Mouse (Mus musculus) kidney, postnatal 36 days (tissue): Measurements from ENCODE around the gene Armc2.
"Not testable (repeated sequence)": the region's sequence is repeated elsewhere in the genome, so short reads cannot be mapped to it uniquely, and the experiment has no call there.

Experiments
- DNase-seq, 2 experiments: peaks; one replicate each; pipeline ENCODE4 v3.0.0; 2021 to 2022; ENCODE audit warnings: mixed read lengths in 2 of 2

Gene Armc2

DNA sequence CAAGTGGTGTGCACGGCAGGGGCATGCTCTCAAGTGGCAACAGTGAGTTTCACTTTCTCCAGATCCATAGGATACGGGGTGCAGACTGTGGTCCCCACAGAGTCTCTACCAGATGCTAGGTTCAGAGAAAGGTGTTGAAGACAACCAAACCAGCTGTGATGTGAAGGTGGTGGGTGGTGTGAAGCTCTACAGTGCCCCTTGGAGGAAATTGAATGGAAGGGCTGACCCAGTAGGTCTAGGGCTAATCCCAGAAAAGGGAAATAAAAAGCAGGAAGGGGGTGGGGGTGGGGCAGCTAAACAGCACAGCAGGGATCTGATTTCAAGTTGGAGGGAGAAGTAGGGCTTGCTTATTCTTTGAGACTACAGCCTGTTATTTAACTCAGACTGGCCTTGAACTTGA, 58.4 kb downstream of the Armc2 start:
- peak in 1 of 2 experiments; percentile 40 for DNase-seq

DNA sequence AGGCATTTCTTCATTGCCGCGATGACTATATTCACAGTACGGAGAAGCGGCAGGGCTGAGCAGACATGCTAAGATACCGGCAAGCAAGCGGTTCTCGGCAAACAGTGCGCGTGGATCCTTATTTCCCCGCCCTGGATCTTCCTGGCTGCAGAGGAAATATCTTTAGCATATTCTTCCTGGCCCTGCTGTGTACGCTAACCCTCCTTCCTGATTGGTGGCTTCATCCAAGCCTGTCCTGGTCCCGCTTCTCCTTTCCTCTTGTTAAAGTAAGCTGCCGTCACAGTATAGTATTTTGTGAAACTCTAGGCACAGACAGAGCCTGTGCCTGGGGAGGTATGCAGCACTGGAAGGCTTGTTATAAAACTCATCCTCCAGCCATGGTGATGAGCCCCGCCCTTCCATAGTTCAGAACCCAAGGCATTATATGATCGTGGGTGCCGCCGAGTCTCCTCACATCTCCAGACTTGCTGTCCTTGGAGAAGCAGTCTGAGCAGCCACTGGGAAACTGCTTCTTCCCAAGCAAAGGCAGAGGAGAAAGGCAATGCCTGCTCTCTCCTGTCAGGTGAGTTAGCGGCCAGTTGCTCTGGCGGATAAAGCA, 59.5 kb downstream of the Armc2 start:
- DNase-seq = no peak

DNA sequence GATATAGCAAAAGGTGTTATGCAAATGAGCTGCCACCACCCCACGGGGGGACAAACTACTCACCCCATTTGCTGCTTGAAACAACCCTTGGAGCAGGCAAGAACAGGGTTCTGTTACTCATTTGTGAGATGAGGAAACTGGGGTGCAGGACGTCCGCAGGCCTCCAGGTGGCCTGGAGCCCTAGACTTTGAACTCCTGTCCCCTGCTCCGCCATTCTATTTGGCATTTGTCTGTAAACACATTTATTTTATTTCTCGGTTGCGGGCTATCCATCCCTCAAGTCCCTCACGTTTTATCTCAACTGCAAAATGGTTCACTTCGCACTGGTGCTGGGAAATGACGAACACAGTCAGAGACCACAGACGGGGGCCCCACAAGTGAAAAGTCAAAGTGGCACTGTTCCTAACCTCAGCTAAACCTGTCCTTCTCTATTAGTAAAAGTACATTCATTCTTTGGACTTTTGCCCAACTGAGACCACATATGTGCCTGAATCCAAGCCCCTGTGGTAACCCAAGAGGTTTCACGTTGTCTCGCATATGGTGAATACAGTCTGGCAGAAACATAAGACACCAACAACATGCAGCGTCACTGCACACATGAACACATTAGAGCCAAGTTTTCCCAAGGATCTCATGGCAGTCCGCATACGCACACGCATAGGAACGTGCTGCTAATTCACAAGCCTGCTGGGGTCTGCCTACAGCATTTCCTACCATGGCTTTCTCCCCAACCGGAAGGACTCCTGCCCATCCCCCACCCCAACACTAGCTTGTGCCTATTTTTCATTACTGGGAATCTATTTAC, 60.6 kb downstream of the Armc2 start:
- DNase-seq = peak; percentile 39 to 44

DNA sequence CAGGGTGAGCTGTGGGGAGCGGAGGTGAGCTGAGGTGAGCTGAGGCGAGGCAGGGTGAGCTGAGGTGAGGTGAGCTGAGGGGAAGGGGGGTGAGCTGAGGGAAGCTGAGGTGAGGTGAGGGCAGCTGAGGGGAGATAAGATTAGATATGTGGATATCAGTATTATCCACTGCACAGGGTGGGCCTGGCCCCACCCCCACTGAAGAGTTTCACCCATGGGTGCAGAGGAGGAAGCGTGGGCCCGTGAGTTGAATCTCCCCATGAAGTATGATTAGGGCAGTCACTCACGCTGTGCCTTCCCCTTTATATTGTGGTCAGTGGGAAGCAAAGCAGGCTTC, 64.7 kb downstream of the Armc2 start:
- DNase-seq = no peak

DNA sequence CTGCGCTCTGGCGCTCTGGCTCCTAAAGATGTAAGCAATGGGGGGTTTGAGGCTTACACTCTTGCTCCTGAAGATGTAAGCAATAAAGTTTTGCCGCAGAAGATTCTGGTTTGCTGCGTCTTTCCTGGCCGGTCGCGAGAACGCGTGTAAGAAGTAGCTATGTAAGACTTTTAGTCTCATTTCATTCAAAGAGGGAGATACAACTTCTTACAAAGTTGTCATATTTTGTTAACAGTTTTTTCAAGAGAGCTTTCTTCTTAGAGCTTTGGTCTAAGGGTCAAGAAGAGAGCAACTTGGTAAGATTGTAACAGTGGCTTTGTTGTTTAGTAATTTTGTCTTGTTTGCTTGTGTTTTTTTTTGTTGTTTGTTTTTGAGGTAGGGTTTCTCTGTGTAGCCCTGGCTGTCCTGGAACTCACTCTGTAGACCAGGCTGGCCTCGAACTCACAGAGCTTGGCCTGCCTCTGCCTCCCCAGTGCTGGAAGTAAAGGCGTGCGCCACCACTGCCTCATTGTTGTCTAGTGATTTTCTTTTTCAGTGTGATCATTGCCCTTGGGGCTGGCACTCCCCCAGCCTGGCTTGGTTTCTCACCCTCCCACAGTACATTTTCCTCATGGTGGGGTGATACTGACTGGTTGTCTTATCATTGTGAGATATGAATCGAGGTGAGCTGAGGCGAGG, 65.3 kb downstream of the Armc2 start:
- DNase-seq = no peak

DNA sequence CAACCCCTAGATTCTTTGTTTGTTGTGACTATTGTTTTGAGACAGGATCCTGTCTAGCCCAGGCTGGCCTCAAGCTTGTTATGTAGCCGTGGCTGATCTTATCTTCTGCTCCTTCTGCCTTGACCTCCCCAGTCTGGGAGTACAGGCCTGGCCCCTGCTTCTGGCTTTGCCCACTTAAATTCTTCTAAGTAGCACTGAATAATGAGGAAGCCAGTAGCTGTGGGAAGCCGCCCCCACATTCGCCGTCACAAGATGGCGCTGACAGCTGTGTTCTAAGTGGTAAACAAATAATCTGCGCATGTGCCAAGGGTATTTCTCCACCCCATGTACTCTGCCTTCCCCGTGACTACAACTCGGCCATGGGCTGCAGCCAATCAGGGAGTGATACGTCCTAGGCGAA, 65.9 kb downstream of the Armc2 start:
- not testable (repeated sequence) for DNase-seq

DNA sequence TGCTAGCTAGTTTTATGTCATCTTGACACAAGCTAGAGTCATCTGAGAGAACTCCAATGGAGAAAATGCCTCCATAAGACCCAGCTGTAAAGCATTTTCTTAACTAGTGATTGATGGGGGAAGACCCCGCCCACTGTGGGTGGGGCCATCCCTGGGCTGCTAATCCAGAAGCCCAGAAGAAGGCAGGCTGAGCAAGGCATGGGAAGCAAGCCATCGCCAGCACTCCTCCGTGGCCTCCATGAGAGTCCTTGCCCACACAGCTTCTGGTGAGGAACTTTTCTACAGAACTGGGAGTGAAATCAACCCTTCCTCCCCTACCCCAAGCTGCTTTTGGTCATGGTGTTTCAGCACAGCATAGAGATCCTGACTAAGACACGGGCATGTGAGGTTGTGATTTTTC, 79.2 kb downstream of the Armc2 start:
- no peak for DNase-seq

DNA sequence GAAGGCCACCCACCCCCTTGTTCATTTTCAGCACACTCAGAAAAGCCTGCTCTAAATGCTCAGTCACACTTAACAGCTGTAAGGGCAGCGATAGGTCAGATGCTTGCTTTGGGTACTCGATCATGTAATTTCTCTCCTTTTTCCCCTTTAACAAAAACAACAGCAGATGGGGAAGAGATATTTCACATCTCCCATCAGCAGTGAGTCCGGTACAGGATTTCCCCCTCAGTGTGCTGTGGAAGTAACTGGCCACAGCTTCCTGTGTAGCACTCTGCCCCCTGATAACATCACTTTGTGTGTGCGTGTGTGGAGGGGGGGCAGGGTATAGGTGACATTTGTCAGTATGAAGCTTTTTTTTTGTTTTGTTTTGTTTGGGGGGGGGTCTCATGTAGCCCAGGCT, 81.1 kb downstream of the Armc2 start:
- DNase-seq = peak; percentile 39 to 43

DNA sequence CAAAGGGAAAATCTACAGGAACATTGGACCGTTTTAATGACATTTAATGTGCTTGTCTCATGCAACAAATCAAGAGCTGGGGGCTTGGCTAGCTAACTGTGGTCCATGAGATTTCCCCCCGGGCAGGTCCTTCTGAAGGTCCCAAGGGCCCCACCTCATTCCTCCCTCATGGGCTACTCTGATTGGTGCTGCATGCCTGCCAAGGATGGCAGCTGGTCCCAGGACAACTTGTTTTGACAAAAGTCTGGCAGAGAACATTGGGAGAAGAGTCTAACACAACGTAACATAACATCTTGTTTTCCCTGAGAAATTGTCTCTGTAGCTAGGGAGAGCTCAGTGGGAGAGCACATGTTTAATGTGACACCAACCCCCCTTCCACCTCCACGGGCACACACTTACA, 82.1 kb downstream of the Armc2 start:
- peak in 1 of 2 experiments; percentile 14 for DNase-seq

DNA sequence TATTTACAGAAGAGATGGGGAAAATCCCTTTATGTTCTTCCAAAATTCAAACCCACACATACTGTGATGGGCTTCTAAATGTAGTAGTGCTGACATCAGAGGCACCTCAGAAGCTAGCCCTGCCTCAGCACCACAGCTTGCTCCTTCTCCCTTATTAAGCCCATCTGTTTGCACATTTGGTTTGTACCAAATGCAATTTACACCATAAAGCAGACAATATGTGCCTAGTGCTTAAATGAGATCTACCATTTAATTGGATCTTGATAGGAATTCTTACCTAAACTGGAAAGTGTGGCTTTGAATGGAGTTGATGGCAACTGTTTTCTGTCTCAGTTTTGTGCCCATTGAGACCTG, 82.8 kb downstream of the Armc2 start:
- no peak for DNase-seq

DNA sequence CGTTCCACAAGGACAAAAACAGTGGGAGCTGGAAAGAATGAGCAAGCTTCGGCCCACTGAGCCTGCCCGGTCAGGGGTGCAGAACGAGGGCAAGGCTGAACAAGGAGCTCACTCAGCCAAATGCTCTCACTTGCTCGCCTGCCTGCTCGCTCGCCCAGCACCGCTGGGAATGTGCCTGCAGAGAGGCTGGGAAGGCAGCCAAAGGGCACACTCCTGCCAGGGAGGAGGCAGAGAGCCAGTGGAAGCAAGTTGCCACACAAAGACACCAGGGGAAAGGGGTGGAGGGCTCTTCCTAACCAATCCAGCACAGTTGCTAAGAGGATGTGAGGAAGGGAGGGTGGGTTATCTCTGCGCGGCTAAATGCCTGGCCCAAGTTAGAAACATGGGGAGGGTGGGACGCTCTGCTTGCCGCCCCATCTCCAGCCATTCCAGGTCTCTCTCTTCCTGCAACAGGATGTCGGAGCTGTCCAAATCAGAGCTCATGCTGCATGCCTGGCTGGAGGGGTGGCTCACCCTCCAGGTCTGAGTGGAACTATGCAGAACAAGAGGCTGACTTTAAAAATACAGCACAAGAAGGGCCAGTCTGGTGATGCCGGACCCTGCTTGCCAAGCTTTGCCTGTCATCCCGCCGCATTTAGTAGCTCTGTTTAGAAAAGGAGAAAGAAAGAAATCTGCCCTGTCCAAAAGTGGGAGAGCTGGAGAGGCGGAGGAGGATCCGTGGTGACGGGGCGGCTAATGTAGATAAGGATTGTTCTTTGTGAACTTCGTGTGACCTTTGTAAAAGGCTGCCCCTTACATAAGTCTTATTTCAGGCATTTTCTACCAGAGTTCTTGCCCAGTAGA, 83.4 kb downstream of the Armc2 start:
- DNase-seq = peak; percentile 95 to 96

DNA sequence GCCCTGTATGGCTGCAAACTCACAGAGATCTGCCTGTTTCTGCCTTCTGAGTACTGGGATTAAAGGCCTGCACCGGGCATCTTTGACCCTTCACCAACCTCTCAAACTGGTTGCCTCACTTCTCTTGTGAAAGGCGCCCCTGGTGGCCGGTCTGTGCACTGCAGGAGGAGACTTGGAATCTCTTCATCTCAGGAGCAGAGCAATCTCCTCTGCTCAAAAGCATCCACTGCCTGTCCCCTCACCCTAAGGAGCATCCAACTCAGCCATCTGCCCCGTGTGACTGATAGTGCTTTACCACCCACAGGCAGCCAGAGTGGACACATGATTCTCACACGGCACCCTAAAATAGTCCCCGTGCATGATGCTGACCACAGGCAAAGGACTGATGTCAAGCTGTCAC, 84.7 kb downstream of the Armc2 start:
- DNase-seq = peak; percentile 32 to 76

DNA sequence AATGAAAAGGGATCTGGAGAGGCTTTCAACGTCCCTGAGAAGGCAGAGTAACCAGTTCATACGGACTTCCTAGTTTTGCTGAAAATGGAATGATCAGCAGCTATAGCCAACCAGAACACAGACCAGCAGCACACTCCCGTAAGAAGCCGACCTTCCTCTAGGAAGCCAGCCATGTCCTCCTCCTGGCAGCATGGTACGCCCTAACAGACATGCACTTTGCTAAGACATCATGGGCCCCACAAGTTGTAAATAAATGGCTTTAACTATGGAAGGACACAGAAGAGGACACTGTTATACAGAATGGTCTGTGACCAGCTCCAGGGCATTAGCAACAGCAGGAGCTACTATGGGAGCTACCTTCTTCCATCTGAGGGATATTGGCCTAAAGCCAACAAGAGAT, 85.3 kb downstream of the Armc2 start:
- no peak for DNase-seq

DNA sequence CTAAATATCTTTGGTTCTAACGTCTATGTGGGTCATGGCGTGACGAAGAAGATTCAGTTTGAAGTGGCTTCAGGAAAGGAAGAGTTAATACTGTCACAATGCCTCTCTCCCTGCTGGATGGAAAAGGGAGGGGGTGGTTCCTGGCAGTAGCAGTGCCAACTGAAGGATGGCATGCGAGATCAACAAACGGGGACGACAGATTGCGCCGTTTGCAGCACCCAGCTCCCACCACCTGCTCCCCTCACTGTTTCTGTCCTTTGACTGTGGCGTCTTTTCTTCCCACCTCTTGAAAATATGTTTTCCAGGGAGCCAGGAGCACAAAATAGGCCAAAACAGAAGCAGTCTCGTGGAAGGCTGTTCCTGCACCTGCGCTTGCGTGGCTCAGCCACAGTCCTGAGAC, 86.3 kb downstream of the Armc2 start:
- DNase-seq = no peak

DNA sequence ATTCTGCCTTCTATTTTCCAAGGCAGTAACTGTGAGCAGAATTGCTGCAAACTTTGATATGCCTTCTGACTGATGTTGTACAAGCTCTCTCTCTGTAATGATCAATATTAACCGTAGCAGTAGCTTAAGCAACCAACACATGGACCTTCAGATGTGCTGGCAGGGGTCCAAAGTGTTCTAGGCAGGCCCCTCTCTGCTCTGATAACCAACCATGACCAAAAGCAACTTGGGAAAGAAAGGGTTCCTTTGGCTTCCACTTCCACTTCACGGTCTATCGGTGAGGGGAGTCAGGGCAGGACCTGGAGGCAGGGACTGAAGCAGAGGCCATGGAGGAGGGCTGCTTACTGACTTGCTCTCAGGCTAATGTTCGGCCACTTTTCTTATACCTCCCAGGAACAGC, 87.3 kb downstream of the Armc2 start:
- no peak for DNase-seq

DNA sequence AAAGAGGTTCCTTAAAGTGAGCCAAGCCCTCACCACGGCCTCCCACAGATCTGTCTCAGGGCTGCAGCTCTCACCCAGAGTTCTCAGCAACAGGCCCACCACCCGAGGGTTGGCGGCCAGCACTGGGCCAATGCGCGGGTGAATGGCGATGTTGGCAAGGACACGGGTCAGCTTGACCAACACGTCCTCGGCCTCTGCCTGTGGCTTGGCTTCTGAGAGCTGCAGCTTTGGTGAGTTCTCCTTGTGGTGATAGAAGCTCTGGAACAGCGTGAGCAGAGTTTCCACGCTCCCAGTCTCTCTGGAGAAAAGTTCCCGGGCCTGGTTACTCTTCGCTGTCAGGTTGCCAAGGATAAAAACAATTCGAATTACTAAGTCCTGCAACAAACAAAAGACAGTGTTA, 91.5 kb downstream of the Armc2 start:
- DNase-seq = no peak

DNA sequence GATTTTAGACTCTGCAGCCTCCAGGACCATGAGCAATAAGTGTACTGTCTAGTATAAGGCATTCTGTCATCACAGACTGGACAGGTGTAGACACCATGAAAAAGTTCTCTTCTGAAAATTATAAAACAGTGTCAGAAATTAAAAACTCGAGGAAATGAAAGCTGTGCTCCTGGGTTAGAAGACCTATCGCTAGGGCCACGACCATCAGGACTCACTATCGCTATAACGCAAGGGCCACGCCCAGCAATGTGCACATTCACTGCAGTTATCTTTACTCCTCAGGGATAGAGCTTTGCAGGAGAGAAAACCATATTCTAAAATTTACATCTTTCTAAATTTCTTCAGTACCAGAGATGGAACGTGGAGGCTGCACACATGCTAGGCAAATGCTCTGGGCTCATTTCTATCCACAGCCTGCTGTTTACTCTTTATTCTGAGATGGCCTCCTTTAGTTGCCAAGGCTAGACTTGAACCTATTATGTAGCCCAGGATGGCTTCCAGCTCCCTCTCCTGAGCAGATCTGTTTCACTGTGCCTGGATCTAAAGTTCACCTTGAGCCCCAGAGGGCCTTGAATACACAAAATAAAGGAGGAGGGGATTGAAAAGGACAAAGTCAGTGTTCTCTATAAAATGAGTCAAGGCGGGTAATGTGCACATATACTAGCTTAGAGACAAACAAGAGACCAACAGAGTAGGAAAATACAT, 105.8 kb downstream of the Armc2 start:
- DNase-seq = no peak

DNA sequence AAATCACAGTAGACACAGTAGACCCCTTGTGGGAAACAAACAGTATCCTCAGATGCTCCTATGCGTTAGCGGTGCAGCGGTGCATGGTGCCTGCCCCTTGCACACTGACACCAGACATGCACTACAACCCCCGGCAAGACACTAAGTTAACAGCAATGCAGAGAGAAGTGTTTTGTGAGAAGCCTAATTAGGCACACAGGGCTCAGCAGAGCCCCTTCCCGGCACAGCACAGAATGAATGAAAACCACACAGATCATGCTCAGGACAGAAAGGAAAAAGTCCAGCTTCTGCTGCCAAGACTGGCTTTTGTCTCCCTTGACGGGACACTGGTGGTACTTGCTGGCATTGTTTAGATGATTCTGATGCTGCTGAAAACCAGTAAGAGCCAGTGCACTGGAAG, 109.3 kb downstream of the Armc2 start:
- DNase-seq = no peak

DNA sequence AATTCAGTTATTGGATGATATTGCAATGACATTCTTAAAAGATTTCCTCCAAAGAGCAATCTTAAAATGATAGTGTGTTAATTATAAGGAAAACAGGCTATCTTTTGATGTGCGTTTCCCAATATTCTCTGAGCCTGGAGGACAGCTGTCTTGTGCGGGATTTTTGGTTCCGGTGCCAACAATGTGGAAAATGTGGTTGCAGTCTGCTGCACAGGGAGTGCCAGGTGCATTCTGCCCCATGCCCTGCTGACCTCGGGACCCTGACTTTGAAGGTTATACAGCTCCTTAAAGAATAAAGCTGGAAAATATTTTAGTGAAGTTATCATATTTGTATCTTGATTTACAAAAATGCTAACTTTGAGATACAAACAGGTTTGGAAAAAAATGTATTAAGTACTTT, 110.3 kb downstream of the Armc2 start:
- DNase-seq = no peak

DNA sequence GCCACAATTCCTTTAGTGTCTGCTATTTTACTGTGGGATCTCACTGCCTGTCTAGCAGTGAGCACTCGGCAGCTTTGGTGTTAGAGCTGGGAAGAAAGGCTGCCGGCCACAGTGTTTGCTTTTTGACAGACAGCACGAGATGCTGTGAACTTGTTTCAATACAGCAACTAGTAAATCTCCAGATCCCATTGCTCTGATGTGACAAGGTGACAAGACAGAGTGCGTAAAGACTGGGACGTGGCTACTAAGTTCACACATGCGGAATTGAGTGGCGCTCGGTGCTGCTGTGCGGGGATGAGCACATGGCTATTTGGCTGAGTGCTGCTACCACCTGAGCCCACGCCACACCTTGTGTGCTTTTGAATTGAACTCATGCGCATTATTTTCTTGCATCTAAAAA, 110.8 kb downstream of the Armc2 start:
- DNase-seq = no peak

DNA sequence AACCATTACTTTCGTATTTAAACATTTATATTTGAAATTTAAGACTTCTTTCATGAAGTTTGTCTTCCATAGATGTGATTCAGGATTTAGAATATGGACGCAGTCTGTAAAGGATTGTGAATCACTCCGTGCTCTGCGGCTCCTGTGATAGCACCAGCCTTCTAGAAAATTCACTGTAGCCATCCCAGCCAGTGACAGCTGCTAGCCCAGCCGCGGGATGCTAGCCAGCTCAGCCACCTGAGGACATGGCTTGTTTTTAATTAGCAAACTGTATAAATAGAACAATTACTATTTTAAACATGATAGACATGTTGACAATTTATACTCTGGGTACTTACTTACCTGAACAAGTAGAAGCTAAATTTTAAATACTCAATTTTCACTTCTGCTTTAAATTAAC, 116.4 kb downstream of the Armc2 start:
- no peak for DNase-seq

DNA sequence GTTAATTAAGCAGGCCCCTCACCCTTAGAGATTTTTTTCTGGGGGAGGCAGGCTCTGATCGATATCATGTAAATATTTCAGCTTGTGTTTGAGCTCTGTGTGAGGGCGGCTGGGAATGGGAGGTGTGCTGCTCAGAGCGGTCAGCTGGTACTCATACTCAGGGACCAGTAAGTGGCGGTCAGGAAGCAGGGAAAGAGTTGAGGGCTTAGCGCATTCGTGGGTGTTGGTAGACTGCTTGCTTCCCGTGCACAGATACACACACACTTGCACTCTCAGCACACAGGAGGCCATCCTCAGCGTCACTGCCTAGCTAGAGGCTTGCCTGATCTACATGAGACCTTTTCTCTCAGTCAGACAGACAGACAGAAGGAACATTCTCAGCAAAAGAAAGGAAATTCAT, 116.8 kb downstream of the Armc2 start:
- no peak for DNase-seq

DNA sequence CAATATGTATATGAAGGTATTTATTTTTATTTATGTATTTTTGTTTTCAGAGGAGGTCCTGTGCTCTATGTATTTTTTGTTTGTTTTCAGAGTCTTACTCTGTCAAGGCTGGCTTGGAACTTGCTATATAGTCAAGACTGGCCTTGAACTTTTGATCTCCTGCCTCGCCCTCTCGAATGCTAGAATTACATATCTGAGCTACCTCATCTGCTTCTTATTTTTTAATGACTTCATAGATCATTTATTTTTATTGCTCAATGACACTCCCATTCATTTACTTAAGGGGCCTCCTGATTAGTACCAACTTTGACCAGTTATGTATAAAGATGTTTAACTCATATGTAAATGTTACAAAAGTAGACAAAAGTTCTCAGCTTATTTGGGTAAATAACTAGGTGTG, 121.4 kb downstream of the Armc2 start:
- no peak for DNase-seq
